Mouse (Mus musculus): Measurements from ENCODE around the gene Gm45521. TPM values are rescaled to one million over a fixed set of nuclear protein-coding genes. Genes with fewer than 3 reads are reported as not detected.

Gene Gm45521
- total RNA-seq (2014; rRNA removed; ENCODE audit: low replicate concordance) = not detected in 2 replicates
- not detected in 2 replicates for polyA plus RNA-seq (2015; fragmentation: Nextera tagmentation; extraction: Ambion mirVana)

DNA sequence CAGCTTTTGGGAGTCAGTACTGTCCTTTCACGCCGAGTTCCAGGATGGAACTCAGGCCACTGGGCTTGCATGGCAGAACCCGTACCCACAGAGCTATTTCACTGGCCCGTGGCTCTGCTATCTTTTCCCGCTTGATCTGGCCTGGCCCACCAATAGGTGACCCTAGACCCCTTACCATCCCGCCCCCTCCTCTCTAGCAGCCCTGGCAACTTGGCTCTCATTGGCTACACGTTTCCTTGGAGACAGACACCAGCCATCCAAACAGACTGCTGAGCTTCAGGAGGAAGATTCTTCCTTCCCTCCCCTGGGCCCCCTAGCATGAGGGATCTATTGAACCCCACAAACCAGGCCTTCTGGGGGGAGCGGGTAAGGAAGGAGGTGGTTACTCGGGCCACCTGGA lies at the start of gene Gm45521:
Gene Gm45521 (plus strand): TSS at position 240 of the 400 bp plus-strand sequence.
- 69% methylated on average over 9 of the region's 9 CpGs for WGBS
- no peak within 1 kb of the TSS for H3K4me2 ChIP-seq (ENCODE audit: low read depth, low read length)
- ATAC-seq (ENCODE audit: insufficient read depth, low read depth) (no peak), DNase-seq (ENCODE audit: low spot score) (no peak)
- no peak within 1 kb of the TSS for H3K27ac ChIP-seq (ENCODE audit: low read depth)
- no peak within 1 kb of the TSS for H3K9ac ChIP-seq (replicated peaks; ENCODE audit: low read depth, low read length)
- no peak within 1 kb of the TSS for H3K4me3 ChIP-seq (ENCODE audit: low read depth, low read length)
- no peaks in the 10 kb centered on the region for H3K36me3 ChIP-seq (replicated peaks; ENCODE audit: control insufficient read depth, insufficient read depth, low read length)
- no peaks in the 10 kb centered on the region for H3K27me3 ChIP-seq (ENCODE audit: control insufficient read depth, insufficient read depth, low read length)
- peaks cover 16% of the 10 kb centered on the region for H3K4me1 ChIP-seq (ENCODE audit: control insufficient read depth, insufficient read depth)
- TF ChIP-seq CTCF (IDR thresholded peaks at IDR 0.05; ENCODE audit: low read depth) (no peak), EP300 (IDR thresholded peaks at IDR 0.05; ENCODE audit: low read depth) (no peak)
- H3K9me3 ChIP-seq (replicated peaks; ENCODE audit: control insufficient read depth, low read length) = no peaks in the 10 kb centered on the region

DNA sequence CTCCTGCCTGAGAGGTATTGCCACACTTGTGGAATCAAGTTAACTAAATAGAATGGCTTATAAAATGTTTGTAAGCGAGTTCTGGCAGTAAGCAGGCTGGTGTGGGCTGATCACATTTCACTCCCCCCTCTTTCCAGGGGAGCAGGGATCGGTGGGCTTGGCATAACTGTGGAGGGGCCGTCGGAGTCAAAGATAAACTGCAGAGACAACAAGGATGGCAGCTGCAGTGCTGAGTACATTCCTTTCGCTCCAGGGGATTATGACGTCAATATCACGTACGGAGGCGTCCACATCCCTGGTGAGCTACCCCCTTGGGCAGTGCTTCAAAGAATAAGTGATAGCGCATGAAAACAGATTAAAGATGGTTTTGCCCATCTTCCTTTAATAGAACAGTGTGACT lies 47.6 kb upstream of the Gm45521 start:
- no peak for DNase-seq (ENCODE audit: low spot score)
- H3K9ac ChIP-seq (replicated peaks; ENCODE audit: low read depth, low read length) = no peak overlapping the region
- H3K4me3 ChIP-seq (ENCODE audit: low read depth, low read length) = no peak overlapping the region
- H3K4me2 ChIP-seq (ENCODE audit: low read depth, low read length) = no peak overlapping the region
- no peaks in the 10 kb centered on the region for H3K9me3 ChIP-seq (replicated peaks; ENCODE audit: control insufficient read depth, low read length)
- H3K27ac ChIP-seq (ENCODE audit: low read depth) = no peak overlapping the region
- 63% methylated on average over 10 of the region's 10 CpGs for WGBS
- no peaks in the 10 kb centered on the region for H3K27me3 ChIP-seq (ENCODE audit: control insufficient read depth, insufficient read depth, low read length)
- H3K36me3 ChIP-seq (replicated peaks; ENCODE audit: control insufficient read depth, insufficient read depth, low read length) = peaks cover 29% of the 10 kb centered on the region
- ATAC-seq (ENCODE audit: insufficient read depth, low read depth) = no peak
- H3K4me1 ChIP-seq (ENCODE audit: control insufficient read depth, insufficient read depth) = no peaks in the 10 kb centered on the region
- TF ChIP-seq CTCF (IDR thresholded peaks at IDR 0.05; ENCODE audit: low read depth) (no peak), EP300 (IDR thresholded peaks at IDR 0.05; ENCODE audit: low read depth) (no peak)

DNA sequence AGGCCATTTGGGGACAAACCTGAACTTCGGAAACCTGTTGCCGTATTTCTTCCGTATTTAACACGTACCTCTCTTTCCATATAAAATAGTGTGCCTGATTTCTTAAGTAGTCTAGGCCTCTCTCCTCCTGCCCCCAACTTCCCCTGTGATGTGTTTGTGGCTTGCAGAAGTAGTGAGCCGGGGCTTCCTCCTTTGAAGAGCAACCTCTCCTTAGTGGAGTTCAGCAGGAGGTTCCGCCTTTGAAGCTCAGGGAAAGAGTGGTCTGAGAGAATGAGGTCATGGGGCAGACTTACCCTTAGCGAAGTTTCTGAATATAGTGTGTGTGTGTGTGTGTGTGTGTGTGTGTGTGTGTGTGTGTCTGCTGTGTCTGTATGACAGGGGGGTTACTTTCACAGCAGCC lies 43.2 kb upstream of the Gm45521 start:
- Histone ChIP-seq H3K4me3 (ENCODE audit: low read depth, low read length) (no peak overlapping the region), H3K27ac (ENCODE audit: low read depth) (no peak overlapping the region), H3K4me1 (ENCODE audit: control insufficient read depth, insufficient read depth) (no peaks in the 10 kb centered on the region), H3K9me3 (replicated peaks; ENCODE audit: control insufficient read depth, low read length) (no peaks in the 10 kb centered on the region), H3K9ac (replicated peaks; ENCODE audit: low read depth, low read length) (no peak overlapping the region), H3K4me2 (ENCODE audit: low read depth, low read length) (no peak overlapping the region), H3K36me3 (replicated peaks; ENCODE audit: control insufficient read depth, insufficient read depth, low read length) (peaks cover 36% of the 10 kb centered on the region), H3K27me3 (ENCODE audit: control insufficient read depth, insufficient read depth, low read length) (no peaks in the 10 kb centered on the region)
- ATAC-seq (ENCODE audit: insufficient read depth, low read depth) (no peak), DNase-seq (ENCODE audit: low spot score) (no peak)
- no peak for TF ChIP-seq EP300 (IDR thresholded peaks at IDR 0.05; ENCODE audit: low read depth)
- no peak for TF ChIP-seq CTCF (IDR thresholded peaks at IDR 0.05; ENCODE audit: low read depth)
- 76% methylated on average over 7 of the region's 7 CpGs for WGBS

DNA sequence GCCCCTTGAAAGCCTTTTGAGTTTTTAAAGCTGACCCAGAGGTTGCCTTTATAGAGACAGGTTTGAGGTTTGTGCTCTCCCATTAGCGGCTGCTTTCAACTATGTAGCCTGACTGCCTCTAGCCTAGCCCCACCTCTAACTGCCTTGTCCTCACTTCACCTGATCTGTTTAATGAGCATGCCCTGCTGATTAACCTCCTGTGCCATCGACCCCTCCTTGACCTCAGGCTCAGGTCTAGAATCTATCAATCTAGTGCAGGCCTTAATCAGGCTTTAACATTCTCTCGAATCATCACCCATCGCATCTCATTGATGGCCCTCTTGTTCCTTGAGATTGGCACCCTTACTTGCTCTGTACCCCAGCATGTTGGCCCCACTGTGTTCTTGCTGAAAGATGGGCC lies 42.6 kb upstream of the Gm45521 start:
- 82% methylated on average over 4 of the region's 4 CpGs for WGBS

DNA sequence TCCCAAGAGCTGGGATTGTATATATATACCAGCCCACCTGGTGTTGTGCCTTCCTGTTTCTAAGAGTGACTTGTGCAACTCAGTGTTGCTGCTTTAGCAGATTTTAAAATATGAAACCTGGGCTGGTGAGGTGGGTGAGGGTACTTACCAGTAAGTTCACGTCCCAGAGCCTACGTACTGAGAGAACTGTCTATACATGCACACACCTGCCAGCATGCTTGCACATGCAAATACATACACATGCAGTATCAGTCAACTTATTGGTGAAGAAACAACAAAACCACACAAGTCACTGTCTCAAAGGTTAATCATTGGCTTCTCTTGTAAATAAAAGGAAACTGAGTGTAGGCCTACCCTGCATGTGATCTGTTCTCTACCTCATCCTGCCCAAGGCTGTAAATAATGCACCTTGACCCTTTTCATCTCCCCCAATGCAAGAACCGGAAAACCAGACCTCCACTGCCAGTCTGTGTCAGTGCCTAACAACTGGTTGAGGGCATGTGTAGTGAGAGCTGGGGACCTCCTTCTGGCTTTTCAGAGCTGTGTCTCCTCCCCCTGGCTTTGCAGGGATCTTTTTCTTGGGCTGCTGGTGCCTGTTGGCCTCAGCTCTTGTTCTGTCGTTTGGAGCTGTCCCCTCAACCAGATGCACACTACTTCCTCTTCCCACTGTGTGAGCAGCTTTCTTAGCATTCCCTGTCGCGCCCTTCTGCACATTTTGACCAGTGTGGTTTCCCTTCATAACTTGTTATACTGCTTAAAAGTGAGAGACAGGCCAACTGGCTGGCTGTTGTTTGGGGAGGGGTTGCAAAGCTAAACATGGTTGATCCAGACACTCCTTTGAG lies 38.7 kb upstream of the Gm45521 start:
- WGBS = 73% methylated on average over 6 of the region's 6 CpGs
- H3K36me3 ChIP-seq (replicated peaks; ENCODE audit: control insufficient read depth, insufficient read depth, low read length) = peaks cover 54% of the 10 kb centered on the region
- H3K27ac ChIP-seq (ENCODE audit: low read depth) = no peak overlapping the region
- H3K9ac ChIP-seq (replicated peaks; ENCODE audit: low read depth, low read length) = no peak overlapping the region
- TF ChIP-seq CTCF (IDR thresholded peaks at IDR 0.05; ENCODE audit: low read depth) = no peak
- no peak for TF ChIP-seq EP300 (IDR thresholded peaks at IDR 0.05; ENCODE audit: low read depth)
- no peak overlapping the region for H3K4me2 ChIP-seq (ENCODE audit: low read depth, low read length)
- H3K27me3 ChIP-seq (ENCODE audit: control insufficient read depth, insufficient read depth, low read length) = no peaks in the 10 kb centered on the region
- no peak overlapping the region for H3K4me3 ChIP-seq (ENCODE audit: low read depth, low read length)
- no peaks in the 10 kb centered on the region for H3K4me1 ChIP-seq (ENCODE audit: control insufficient read depth, insufficient read depth)
- ATAC-seq (ENCODE audit: insufficient read depth, low read depth) = no peak
- no peaks in the 10 kb centered on the region for H3K9me3 ChIP-seq (replicated peaks; ENCODE audit: control insufficient read depth, low read length)
- DNase-seq (ENCODE audit: low spot score) = no peak

More for the DNA sequence above, 42.6 kb upstream of the Gm45521 start:
- H3K9ac ChIP-seq (replicated peaks; ENCODE audit: low read depth, low read length) = no peak overlapping the region
- H3K27me3 ChIP-seq (ENCODE audit: control insufficient read depth, insufficient read depth, low read length) = no peaks in the 10 kb centered on the region
- H3K9me3 ChIP-seq (replicated peaks; ENCODE audit: control insufficient read depth, low read length) = no peaks in the 10 kb centered on the region
- no peak for TF ChIP-seq EP300 (IDR thresholded peaks at IDR 0.05; ENCODE audit: low read depth)
- no peak for TF ChIP-seq CTCF (IDR thresholded peaks at IDR 0.05; ENCODE audit: low read depth)
- ATAC-seq (ENCODE audit: insufficient read depth, low read depth) (no peak), DNase-seq (ENCODE audit: low spot score) (no peak)
- H3K36me3 ChIP-seq (replicated peaks; ENCODE audit: control insufficient read depth, insufficient read depth, low read length) = peaks cover 42% of the 10 kb centered on the region
- H3K27ac ChIP-seq (ENCODE audit: low read depth) = no peak overlapping the region
- H3K4me3 ChIP-seq (ENCODE audit: low read depth, low read length) = no peak overlapping the region
- H3K4me1 ChIP-seq (ENCODE audit: control insufficient read depth, insufficient read depth) = no peaks in the 10 kb centered on the region
- no peak overlapping the region for H3K4me2 ChIP-seq (ENCODE audit: low read depth, low read length)
